Mouse (Mus musculus) stomach, postnatal 0 days (tissue): ENCODE results near the gene A030003K21Rik.

ENCODE experiments used
- CTCF ChIP-seq: IDR thresholded peaks from 2 replicates; pipeline ENCODE4 v1.5.1; 2016; ENCODE audit warnings: antibody characterized with exemption, low read depth, mild to moderate bottlenecking, moderate library complexity
- EP300 ChIP-seq: optimal IDR thresholded peaks from 2 replicates; pipeline ENCODE3; 2016; ENCODE audit warnings: antibody characterized with exemption

DNA sequence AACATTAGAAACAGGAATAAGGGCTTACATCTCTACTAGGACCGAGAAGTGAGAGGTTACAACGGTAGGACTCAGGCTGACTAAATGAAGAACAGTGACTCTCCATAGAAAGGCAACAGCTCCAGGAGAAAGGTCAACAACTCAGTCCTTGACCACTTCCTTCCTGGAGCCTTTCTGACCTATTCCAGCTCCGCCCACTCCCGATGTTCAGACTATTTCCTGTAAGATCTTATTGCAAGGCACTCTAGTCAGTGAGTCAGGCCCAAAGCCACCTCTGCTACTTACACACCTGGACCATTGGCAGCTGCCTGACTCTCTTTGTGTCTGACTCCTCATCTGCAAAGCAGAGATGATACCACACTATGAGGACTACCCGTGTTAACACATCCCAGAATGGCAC lies 32.6 kb upstream of the A030003K21Rik start:
- no peak for TF ChIP-seq CTCF
- TF ChIP-seq EP300: no peak
